Mouse (Mus musculus) MEL (cell line): ENCODE data around the gene Hspb1. TPM values are rescaled to one million over a fixed set of nuclear protein-coding genes. Genes with fewer than 3 reads are reported as not detected.
A peak's percentile ranks its signal among the peaks of the same experiment; 100 is the strongest.

Source experiments
- DNase-seq: peaks from one replicate; pipeline ENCODE4 v3.0.0; 2011; ENCODE audit warnings: low read depth, low spot score
- H3K27ac ChIP-seq: 2 replicates; pipeline ENCODE4 v1.5.1; 2012; ENCODE audit warnings: low read depth, mild to moderate bottlenecking, control low read depth, low read length, moderate library complexity; ENCODE audit not compliant: control insufficient read depth
- H3K27me3 ChIP-seq, 2 experiments: fragments of 150-350 bp in 1 of 2; sonication (generic) in 1 of 2; 2 replicates each; pipeline ENCODE4 v1.6.1; 2012; ENCODE audit warnings: low read length in 2 of 2, mild to moderate bottlenecking in 2 of 2, improper control_type of control experiment in 1 of 2, moderate library complexity in 1 of 2; ENCODE audit not compliant: insufficient read depth in 2 of 2, control insufficient read depth in 1 of 2
- H3K36me3 ChIP-seq, 2 experiments: 2 replicates each; pipeline ENCODE4 v1.6.1; 2012 to 2014; ENCODE audit warnings: low read length in 2 of 2, improper control_type of control experiment in 1 of 2, inconsistent platforms in 1 of 2, mild to moderate bottlenecking in 1 of 2; ENCODE audit not compliant: insufficient read depth in 2 of 2, control insufficient read depth in 1 of 2
- H3K4me1 ChIP-seq, 2 experiments: fragments of 150-350 bp in 1 of 2; sonication (generic) in 1 of 2; 2 replicates each; pipeline ENCODE4 v1.6.1; 2012; ENCODE audit warnings: low read length in 2 of 2, improper control_type of control experiment in 1 of 2, mild to moderate bottlenecking in 1 of 2; ENCODE audit not compliant: insufficient read depth in 2 of 2, control insufficient read depth in 1 of 2
- H3K4me3 ChIP-seq, 2 experiments: fragments of 150-350 bp in 1 of 2; sonication (generic) in 1 of 2; 2 replicates each; pipeline ENCODE4 v1.5.1; 2012; ENCODE audit warnings: low read depth in 2 of 2, low read length in 2 of 2, mild to moderate bottlenecking in 2 of 2, moderate library complexity in 2 of 2, control low read depth in 1 of 2, improper control_type of control experiment in 1 of 2; ENCODE audit not compliant: control insufficient read depth in 1 of 2, insufficient read depth in 1 of 2
- H3K79me2 ChIP-seq: 2 replicates; pipeline ENCODE4 v1.6.1; 2012; ENCODE audit warnings: mild to moderate bottlenecking, low read length, moderate library complexity; ENCODE audit not compliant: control insufficient read depth, poor library complexity, insufficient read depth
- H3K9ac ChIP-seq: 2 replicates; pipeline ENCODE4 v1.6.1; 2012; ENCODE audit warnings: low read depth, mild to moderate bottlenecking, control low read depth, low read length, moderate library complexity; ENCODE audit not compliant: control insufficient read depth, poor library complexity, severe bottlenecking
- H3K9me3 ChIP-seq: fragments of 150-350 bp; sonication (generic); replicated peaks from 2 replicates; pipeline ENCODE4 v1.6.1; 2012; ENCODE audit warnings: mild to moderate bottlenecking, low read length, improper control_type of control experiment, moderate library complexity; ENCODE audit not compliant: insufficient read depth
- EP300 ChIP-seq, 2 experiments: IDR thresholded peaks; 2 replicates each; pipeline ENCODE4 v1.6.1; 2011; ENCODE audit warnings: improper control_type of control experiment in 2 of 2, low read length in 2 of 2, low read depth in 1 of 2, mild to moderate bottlenecking in 1 of 2
- MYC ChIP-seq: IDR thresholded peaks from 2 replicates; pipeline ENCODE4 v1.6.1; 2011; ENCODE audit warnings: low read depth, mild to moderate bottlenecking, low read length, improper control_type of control experiment, moderate library complexity
- NELFE ChIP-seq: IDR thresholded peaks from 2 replicates; pipeline ENCODE4 v1.6.1; 2011; ENCODE audit warnings: low read depth, low read length, improper control_type of control experiment
- polyA plus RNA-seq, 2 experiments: library from polyadenylated mRNA; stranded (reverse) in 1 of 2; unstranded in 1 of 2; fragments of >175 nt in 1 of 2; fragments of >200 nt in 1 of 2; gene quantifications; 2 replicates each; pipeline versions ENCODE4 v1.2.1 to v1.2.4; 2012; ENCODE audit warnings: low replicate concordance in 2 of 2, low read depth in 1 of 2; ENCODE audit not compliant: insufficient read length in 2 of 2, insufficient read depth in 1 of 2, missing spikeins in 1 of 2
- total RNA-seq: library from RNA; depleted of rRNA; stranded (reverse); fragments of 300-350 nt; gene quantifications from 2 replicates; pipeline ENCODE4 v1.2.3, GENCODE M21; 2012; rRNA removed

Gene Hspb1
- total and polyA plus RNA-seq, 3 experiments, result not detected

- Histone ChIP-seq H3K4me1 (peaks cover 4 to 20% of the 10 kb centered on the region in 2 experiments), H3K79me2 (peaks cover 34% of the 10 kb centered on the region)
- TF ChIP-seq NELFE (no peak), EP300 (IDR thresholded peaks at IDR 0.05; ENCODE audit: low read depth in 1 of 2, low read length in 2 of 2) (no peak), MYC (no peak)
- TF ChIP-seq, all 39 proteins: peak for 0
- Histone ChIP-seq H3K36me3 (peaks cover 8 to 27% of the 10 kb centered on the region in 2 experiments), H3K9me3 (no peaks in the 10 kb centered on the region), H3K27me3 (no peaks in the 10 kb centered on the region), H3K4me3 (peak overlapping the region in 1 of 2 experiments; percentile 49; a peak in 3 of 4 replicates), H3K27ac (peak overlapping the region; percentile 92), H3K9ac (peak overlapping the region; percentile 92)
- DNase-seq, result no peak
These were observed 48.0 kb downstream of the Hspb1 start for GRCm38 (mm10) chr5:135935641-135936190.

Other genes starting within 250 kb of the Hspb1 start
- 40.3 and 40.4 TPM in 2 replicates for gene Por, start 217.9 kb upstream of the Hspb1 start, total RNA-seq
- gene Por, start 217.9 kb upstream of the Hspb1 start, polyA plus RNA-seq, result 10 to 100 TPM in 1 of 2 experiments, not detected in 1; 64.4 TPM
- gene Tmem120a, start 143.5 kb upstream of the Hspb1 start, total RNA-seq, result 19.6 and 20.2 TPM in 2 replicates
- 10 to 100 TPM in 1 of 2 experiments, not detected in 1; 38.8 TPM for gene Tmem120a, start 143.5 kb upstream of the Hspb1 start, polyA plus RNA-seq
- not detected in 2 replicates for gene Styxl1, start 109.5 kb upstream of the Hspb1 start, total RNA-seq
- under 1 TPM in 1 of 2 experiments, not detected in 1; 0.17 TPM for gene Styxl1, start 109.5 kb upstream of the Hspb1 start, polyA plus RNA-seq
- 207 and 241 TPM in 2 replicates for gene Mdh2, start 109.4 kb upstream of the Hspb1 start, total RNA-seq
- 1,000 to 10,000 TPM in 1 of 2 experiments, 100 to 1,000 TPM in 1; 465 to 1,097 TPM for gene Mdh2, start 109.4 kb upstream of the Hspb1 start, polyA plus RNA-seq
- gene Srrm3, start 81.0 kb upstream of the Hspb1 start, total RNA-seq, result not detected in 2 replicates
- not detected for gene Srrm3, start 81.0 kb upstream of the Hspb1 start, polyA plus RNA-seq
- 109 and 116 TPM in 2 replicates for gene Ywhag, start 46.7 kb downstream of the Hspb1 start, total RNA-seq
- gene Ywhag, start 46.7 kb downstream of the Hspb1 start, polyA plus RNA-seq, result 100 to 1,000 TPM; 268 to 295 TPM
- gene Ssc4d, start 86.6 kb downstream of the Hspb1 start, total RNA-seq, result 0.95 and 1.1 TPM in 2 replicates
- gene Ssc4d, start 86.6 kb downstream of the Hspb1 start, polyA plus RNA-seq, result 1 to 10 TPM in 1 of 2 experiments, not detected in 1; 2.1 TPM
- gene Zp3, start 92.2 kb downstream of the Hspb1 start, total RNA-seq, result not detected in 2 replicates
- not detected for gene Zp3, start 92.2 kb downstream of the Hspb1 start, polyA plus RNA-seq
- 11.4 and 11.9 TPM in 2 replicates for gene Dtx2, start 106.9 kb downstream of the Hspb1 start, total RNA-seq
- gene Dtx2, start 106.9 kb downstream of the Hspb1 start, polyA plus RNA-seq, result 10 to 100 TPM in 1 of 2 experiments, not detected in 1; 17.2 TPM
- not detected in 2 replicates for gene Upk3b, start 150.6 kb downstream of the Hspb1 start, total RNA-seq
- not detected for gene Upk3b, start 150.6 kb downstream of the Hspb1 start, polyA plus RNA-seq
- not detected in 2 replicates for gene Upk3bl, start 166.6 kb downstream of the Hspb1 start, total RNA-seq
- gene Upk3bl, start 166.6 kb downstream of the Hspb1 start, polyA plus RNA-seq, result not detected
- gene Rasa4, start 196.0 kb downstream of the Hspb1 start, total RNA-seq, result 1.4 and 1.6 TPM in 2 replicates
- gene Rasa4, start 196.0 kb downstream of the Hspb1 start, polyA plus RNA-seq, result 1 to 10 TPM in 1 of 2 experiments, not detected in 1; 2.5 TPM
- gene Polr2j, start 228.7 kb downstream of the Hspb1 start, total RNA-seq, result 316 and 318 TPM in 2 replicates
- gene Polr2j, start 228.7 kb downstream of the Hspb1 start, polyA plus RNA-seq, result 100 to 1,000 TPM in 1 of 2 experiments, not detected in 1; 269 TPM
- gene Lrwd1, start 248.2 kb downstream of the Hspb1 start, total RNA-seq, result 98.2 and 103 TPM in 2 replicates
- gene Lrwd1, start 248.2 kb downstream of the Hspb1 start, polyA plus RNA-seq, result 100 to 1,000 TPM in 1 of 2 experiments, not detected in 1; 133 TPM
- gene Alkbh4, start 248.2 kb downstream of the Hspb1 start, total RNA-seq, result 17.1 and 23.2 TPM in 2 replicates
- 10 to 100 TPM in 1 of 2 experiments, not detected in 1; 24.2 TPM for gene Alkbh4, start 248.2 kb downstream of the Hspb1 start, polyA plus RNA-seq